Mouse (Mus musculus): ENCODE measurements around the gene Car2. TPM values are rescaled to one million over a fixed set of nuclear protein-coding genes. Genes with fewer than 3 reads are reported as not detected.
A peak's percentile ranks its signal among the peaks of the same experiment; 100 is the strongest.

Gene Car2
- polyA plus RNA-seq, 1 experiment from 2014 or later: 2,474 TPM

GRCm38 (mm10) chr3:14863022-14863711, 22.9 kb upstream of the Car2 start, which contains the start of gene Car3:
TSS of gene Car3 (plus strand) at chr3:14863512.
- peak within 1 kb of the TSS; percentile 48 for H3K4me2 ChIP-seq
- H3K27me3 ChIP-seq: peaks cover 29% of the 10 kb centered on the region
- H3K4me1 ChIP-seq (replicated peaks): no peaks in the 10 kb centered on the region
- no peaks in the 10 kb centered on the region for H3K36me3 ChIP-seq (replicated peaks)
- WGBS (ENCODE audit: insufficient replicate concordance): 8% methylated on average over 18 of the region's 18 CpGs
- ATAC-seq (ENCODE audit: insufficient read depth): peak; percentile 40
- H3K27ac ChIP-seq (replicated peaks): 0 out of 2 replicates have a peak within 1 kb of the TSS, but pooled peaks have one; percentile 8
- H3K9me3 ChIP-seq (replicated peaks): no peaks in the 10 kb centered on the region
- H3K9ac ChIP-seq: no peak within 1 kb of the TSS
- H3K4me3 ChIP-seq (replicated peaks): peak within 1 kb of the TSS; percentile 42

- H3K36me3 ChIP-seq (replicated peaks): no peaks in the 10 kb centered on the region
- 54% methylated on average over 2 of the region's 2 CpGs for WGBS (ENCODE audit: insufficient replicate concordance)
- H3K9ac ChIP-seq: no peak overlapping the region
- no peaks in the 10 kb centered on the region for H3K4me1 ChIP-seq (replicated peaks)
- peaks cover 29% of the 10 kb centered on the region for H3K27me3 ChIP-seq
- peak; percentile 56; the same call in 1 of the 2 replicates for ATAC-seq (ENCODE audit: insufficient read depth)
- H3K27ac ChIP-seq (replicated peaks): 0 out of 2 replicates have a peak overlapping the region, but pooled peaks have one; percentile 8
- H3K9me3 ChIP-seq (replicated peaks): no peaks in the 10 kb centered on the region
- peak overlapping the region; percentile 42 for H3K4me3 ChIP-seq (replicated peaks)
- peak overlapping the region; percentile 48 for H3K4me2 ChIP-seq
These were observed 22.2 kb upstream of the Car2 start for GRCm38 (mm10) chr3:14863922-14864321.

GRCm38 (mm10) chr3:14865941-14866340, 20.1 kb upstream of the Car2 start:
- H3K9ac ChIP-seq: no peak overlapping the region
- H3K27ac ChIP-seq (replicated peaks): no peak overlapping the region
- WGBS (ENCODE audit: insufficient replicate concordance): 51% methylated on average over 2 of the region's 2 CpGs
- H3K4me3 ChIP-seq (replicated peaks): no peak overlapping the region
- no peak for ATAC-seq (ENCODE audit: insufficient read depth)
- no peaks in the 10 kb centered on the region for H3K9me3 ChIP-seq (replicated peaks)
- no peaks in the 10 kb centered on the region for H3K36me3 ChIP-seq (replicated peaks)
- no peak overlapping the region for H3K4me2 ChIP-seq
- peaks cover 29% of the 10 kb centered on the region for H3K27me3 ChIP-seq
- peaks cover 9% of the 10 kb centered on the region for H3K4me1 ChIP-seq (replicated peaks)

GRCm38 (mm10) chr3:14869779-14870178, 16.3 kb upstream of the Car2 start:
- Histone ChIP-seq H3K27me3 (no peaks in the 10 kb centered on the region), H3K4me3 (replicated peaks) (peak overlapping the region; percentile 40)

GRCm38 (mm10) chr3:14870528-14870927, 15.5 kb upstream of the Car2 start:
- Histone ChIP-seq H3K4me1 (replicated peaks) (peaks cover 23% of the 10 kb centered on the region), H3K27me3 (no peaks in the 10 kb centered on the region), H3K9ac (no peak overlapping the region), H3K36me3 (replicated peaks) (0 out of 2 replicates have a peak, but pooled peaks cover 3% of the 10 kb centered on the region), H3K27ac (replicated peaks) (no peak overlapping the region), H3K4me3 (replicated peaks) (no peak overlapping the region), H3K4me2 (no peak overlapping the region), H3K9me3 (replicated peaks) (no peaks in the 10 kb centered on the region)
- ATAC-seq (ENCODE audit: insufficient read depth): no peak
- WGBS (ENCODE audit: insufficient replicate concordance): 14% methylated on average over 1 of the region's 1 CpGs

More at GRCm38 (mm10) chr3:14869779-14870178, 16.3 kb upstream of the Car2 start:
- H3K4me2 ChIP-seq: peak overlapping the region; percentile 64
- 0 out of 2 replicates have a peak, but pooled peaks cover 3% of the 10 kb centered on the region for H3K36me3 ChIP-seq (replicated peaks)
- no peak overlapping the region for H3K27ac ChIP-seq (replicated peaks)
- 16% methylated on average over 11 of the region's 11 CpGs for whole genome bisulfite sequencing (ENCODE audit: insufficient replicate concordance)
- H3K4me1 ChIP-seq (replicated peaks): peaks cover 20% of the 10 kb centered on the region
- no peaks in the 10 kb centered on the region for H3K9me3 ChIP-seq (replicated peaks)
- ATAC-seq (ENCODE audit: insufficient read depth): peak; percentile 34; the same call in 1 of the 2 replicates
- peak overlapping the region; percentile 13; the same call in 1 of the 2 replicates for H3K9ac ChIP-seq

- Histone ChIP-seq H3K9me3 (replicated peaks) (no peaks in the 10 kb centered on the region), H3K4me1 (replicated peaks) (peaks cover 30% of the 10 kb centered on the region), H3K4me2 (no peak overlapping the region), H3K9ac (no peak overlapping the region), H3K4me3 (replicated peaks) (no peak overlapping the region), H3K27ac (replicated peaks) (no peak overlapping the region), H3K27me3 (no peaks in the 10 kb centered on the region), H3K36me3 (replicated peaks) (0 out of 2 replicates have a peak, but pooled peaks cover 3% of the 10 kb centered on the region)
- no peak for ATAC-seq (ENCODE audit: insufficient read depth)
- WGBS (ENCODE audit: insufficient replicate concordance): 22% methylated on average over 7 of the region's 7 CpGs
These were observed 14.7 kb upstream of the Car2 start for GRCm38 (mm10) chr3:14871386-14871785.

GRCm38 (mm10) chr3:14874402-14875040, 11.6 kb upstream of the Car2 start:
- Histone ChIP-seq H3K27me3 (no peaks in the 10 kb centered on the region), H3K4me2 (peak overlapping the region; percentile 32), H3K36me3 (replicated peaks) (0 out of 2 replicates have a peak, but pooled peaks cover 3% of the 10 kb centered on the region), H3K27ac (replicated peaks) (peak overlapping the region; percentile 56), H3K9me3 (replicated peaks) (no peaks in the 10 kb centered on the region), H3K4me1 (replicated peaks) (peaks cover 53% of the 10 kb centered on the region), H3K9ac (no peak overlapping the region; the same call in 1 of the 2 replicates), H3K4me3 (replicated peaks) (no peak overlapping the region)
- ATAC-seq (ENCODE audit: insufficient read depth): no peak
- WGBS (ENCODE audit: insufficient replicate concordance): 32% methylated on average over 8 of the region's 8 CpGs

- peaks cover 57% of the 10 kb centered on the region for H3K4me1 ChIP-seq (replicated peaks)
- WGBS (ENCODE audit: insufficient replicate concordance): 65% methylated on average over 9 of the region's 9 CpGs
- peak overlapping the region; percentile 59 for H3K4me2 ChIP-seq
- no peak for ATAC-seq (ENCODE audit: insufficient read depth)
- no peaks in the 10 kb centered on the region for H3K9me3 ChIP-seq (replicated peaks)
- H3K36me3 ChIP-seq (replicated peaks): 0 out of 2 replicates have a peak, but pooled peaks cover 1% of the 10 kb centered on the region
- H3K27me3 ChIP-seq: no peaks in the 10 kb centered on the region
- H3K9ac ChIP-seq: peak overlapping the region; percentile 56
- H3K4me3 ChIP-seq (replicated peaks): peak overlapping the region; percentile 19; the same call in 1 of the 2 replicates
- H3K27ac ChIP-seq (replicated peaks): peak overlapping the region; percentile 98
These were observed 9.7 kb upstream of the Car2 start for GRCm38 (mm10) chr3:14876325-14876918.

GRCm38 (mm10) chr3:14877251-14877909, 8.7 kb upstream of the Car2 start:
- Histone ChIP-seq H3K9me3 (replicated peaks) (no peaks in the 10 kb centered on the region), H3K9ac (peak overlapping the region; percentile 56), H3K27ac (replicated peaks) (peak overlapping the region; percentile 98), H3K27me3 (no peaks in the 10 kb centered on the region), H3K4me3 (replicated peaks) (peak overlapping the region; percentile 19), H3K36me3 (replicated peaks) (no peaks in the 10 kb centered on the region), H3K4me2 (peak overlapping the region; percentile 59), H3K4me1 (replicated peaks) (peaks cover 63% of the 10 kb centered on the region)
- WGBS (ENCODE audit: insufficient replicate concordance): 16% methylated on average over 7 of the region's 7 CpGs
- peak; percentile 86 for ATAC-seq (ENCODE audit: insufficient read depth)

GRCm38 (mm10) chr3:14878749-14879223, 7.3 kb upstream of the Car2 start:
- peak; percentile 84 for ATAC-seq (ENCODE audit: insufficient read depth)
- peak overlapping the region; percentile 98 for H3K27ac ChIP-seq (replicated peaks)
- H3K9me3 ChIP-seq (replicated peaks): no peaks in the 10 kb centered on the region
- H3K4me1 ChIP-seq (replicated peaks): peaks cover 72% of the 10 kb centered on the region
- peak overlapping the region; percentile 56 for H3K9ac ChIP-seq
- WGBS (ENCODE audit: insufficient replicate concordance): 14% methylated on average over 6 of the region's 6 CpGs
- peak overlapping the region; percentile 26 for H3K4me3 ChIP-seq (replicated peaks)
- H3K36me3 ChIP-seq (replicated peaks): no peaks in the 10 kb centered on the region
- H3K4me2 ChIP-seq: peak overlapping the region; percentile 59
- no peaks in the 10 kb centered on the region for H3K27me3 ChIP-seq
